In the genomic region with DNA sequence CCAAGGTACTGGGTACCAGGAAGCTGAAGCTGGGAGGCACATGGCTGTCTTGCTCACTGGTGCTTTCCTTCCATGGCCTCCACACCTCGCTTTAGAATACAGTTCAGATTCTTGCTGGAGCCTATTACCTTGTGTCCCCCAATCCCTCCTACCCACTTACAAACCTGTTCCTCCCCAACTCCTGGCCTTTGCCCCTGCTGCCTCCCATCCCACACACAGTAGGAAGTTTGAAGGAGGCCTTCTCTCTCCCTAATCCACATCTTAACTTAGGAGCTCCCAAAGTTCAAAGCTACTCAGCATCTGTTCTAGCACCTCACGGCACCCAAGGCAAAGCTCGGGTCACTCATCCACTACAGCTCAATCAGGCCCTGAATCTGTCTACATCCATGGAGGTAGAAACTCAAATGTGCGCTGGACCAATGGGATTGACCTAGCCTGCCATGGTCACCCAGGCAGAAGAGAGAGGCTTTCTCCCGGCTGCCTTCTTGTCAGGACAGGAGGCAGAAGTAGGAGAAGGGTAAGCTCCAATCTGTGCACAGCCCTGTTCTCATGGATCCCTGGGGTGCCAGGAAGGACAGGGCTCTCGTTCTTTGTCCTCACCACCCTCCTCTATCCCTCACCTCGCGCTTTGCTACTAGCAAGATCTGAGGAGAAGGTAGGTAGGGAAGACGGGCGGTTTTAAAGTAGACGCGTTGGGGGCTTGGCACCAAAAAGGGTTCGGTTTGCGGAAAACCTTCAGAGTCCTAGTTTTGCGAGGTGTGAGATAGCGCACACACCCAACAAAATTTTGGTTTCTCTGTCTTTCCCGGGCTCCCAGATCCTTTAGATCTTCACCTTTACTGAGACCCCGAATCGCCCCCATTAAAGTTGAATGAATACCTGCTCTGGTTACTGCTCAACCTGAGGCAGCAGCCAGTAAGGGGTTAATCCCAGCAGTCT, we compare ENCODE assay signal across 8 mouse cellular contexts. TPM values are rescaled to one million over a fixed set of nuclear protein-coding genes. Genes with fewer than 3 reads are reported as not detected.
DNase-seq lines count a peak whose midpoint lies in the region; ATAC-seq and TF ChIP-seq lines count a peak whose summit lies in the region.

No protein-coding gene starts in this region.

- H3K4me3 ChIP-seq in heart, embryonic 11.5 days (ENCODE audit: low read depth, low read length): peak overlapping the region; percentile 54
- peak overlapping the region; percentile 44 for H3K4me3 ChIP-seq in embryonic fibroblast, embryonic 13.5 days (ENCODE audit: insufficient read depth, low read length)
- H3K4me3 ChIP-seq in intestine, embryonic 15.5 days (replicated peaks): peak overlapping the region; percentile 53
- H3K4me3 ChIP-seq in midbrain, embryonic 14.5 days (replicated peaks; ENCODE audit: low read depth, low read length): peak overlapping the region; percentile 51

- H3K36me3 ChIP-seq in heart, embryonic 11.5 days (ENCODE audit: control insufficient read depth, insufficient read depth, low read length): no peaks in the 10 kb centered on the region
- peaks cover 4% of the 10 kb centered on the region for H3K36me3 ChIP-seq in intestine, embryonic 15.5 days
- H3K36me3 ChIP-seq in midbrain, embryonic 14.5 days (ENCODE audit: control insufficient read depth, insufficient read depth, low read length): peaks cover 9% of the 10 kb centered on the region; the same call in 1 of the 2 replicates

- peak overlapping the region; percentile 82 for H3K9ac ChIP-seq in heart, embryonic 11.5 days (ENCODE audit: low read depth, low read length)
- H3K9ac ChIP-seq in intestine, embryonic 15.5 days: peak overlapping the region; percentile 68
- peak overlapping the region; percentile 67 for H3K9ac ChIP-seq in midbrain, embryonic 14.5 days (replicated peaks; ENCODE audit: low read length)

- no peaks in the 10 kb centered on the region for H3K27me3 ChIP-seq in heart, embryonic 11.5 days (ENCODE audit: control insufficient read depth, insufficient read depth, low read length)
- H3K27me3 ChIP-seq in intestine, embryonic 15.5 days (replicated peaks): no peaks in the 10 kb centered on the region
- no peaks in the 10 kb centered on the region for H3K27me3 ChIP-seq in midbrain, embryonic 14.5 days (ENCODE audit: control insufficient read depth, insufficient read depth, low read length)

- intact Hi-C loops in heart, postnatal 14 days (cut with DNase I): no loop called here

- TF ChIP-seq POLR2A in embryonic fibroblast, embryonic 13.5 days (IDR thresholded peaks at IDR 0.05; ENCODE audit: low read depth, low read length): peak; percentile 47; the same call in 1 of the 2 replicates

- H3K4me2 ChIP-seq in heart, embryonic 11.5 days: peak overlapping the region; percentile 89
- H3K4me2 ChIP-seq in intestine, embryonic 15.5 days (replicated peaks): peak overlapping the region; percentile 80
- H3K4me2 ChIP-seq in midbrain, embryonic 14.5 days (ENCODE audit: low read length): peak overlapping the region; percentile 72

- H3K4me1 ChIP-seq in heart, embryonic 11.5 days (ENCODE audit: control insufficient read depth, insufficient read depth, low read length): peaks cover 4% of the 10 kb centered on the region; the same call in 1 of the 2 replicates
- no peaks in the 10 kb centered on the region for H3K4me1 ChIP-seq in embryonic fibroblast, embryonic 13.5 days (ENCODE audit: control insufficient read depth, insufficient read depth, low read length)
- peaks cover 8% of the 10 kb centered on the region for H3K4me1 ChIP-seq in intestine, embryonic 15.5 days (replicated peaks)
- peaks cover 15% of the 10 kb centered on the region for H3K4me1 ChIP-seq in midbrain, embryonic 14.5 days (ENCODE audit: control insufficient read depth, insufficient read depth, low read length)

- no peak for ATAC-seq in heart, embryonic 11.5 days (replicated peaks; ENCODE audit: insufficient number of reproducible peaks, low FRiP score, low TSS enrichment)
- peak; percentile 55 for ATAC-seq in intestine, embryonic 15.5 days
- ATAC-seq in midbrain, embryonic 14.5 days (ENCODE audit: low FRiP score, low TSS enrichment): peak; percentile 22; the same call in 1 of the 2 replicates

- peak overlapping the region; percentile 75 for H3K27ac ChIP-seq in heart, embryonic 11.5 days (ENCODE audit: low read depth, low read length)
- H3K27ac ChIP-seq in embryonic fibroblast, embryonic 13.5 days (ENCODE audit: insufficient read depth, low read length): peak overlapping the region; percentile 8; the same call in 1 of the 2 replicates
- H3K27ac ChIP-seq in intestine, embryonic 15.5 days: peak overlapping the region; percentile 81
- peak overlapping the region; percentile 89 for H3K27ac ChIP-seq in midbrain, embryonic 14.5 days (replicated peaks; ENCODE audit: low read depth, low read length)

- no peaks in the 10 kb centered on the region for H3K9me3 ChIP-seq in heart, embryonic 11.5 days (replicated peaks; ENCODE audit: control insufficient read depth, low read length)
- H3K9me3 ChIP-seq in intestine, embryonic 15.5 days: no peaks in the 10 kb centered on the region
- no peaks in the 10 kb centered on the region for H3K9me3 ChIP-seq in midbrain, embryonic 14.5 days (ENCODE audit: control insufficient read depth, low read length)

- WGBS in heart, embryonic 11.5 days (ENCODE audit: insufficient replicate concordance): 5% methylated on average over 19 of the region's 19 CpGs
- 7% methylated on average over 19 of the region's 19 CpGs for WGBS in intestine, embryonic 15.5 days
- 8% methylated on average over 19 of the region's 19 CpGs for WGBS in midbrain, embryonic 14.5 days

- no peak for DNase-seq in heart, postnatal 14 days
- peak; percentile 52 for DNase-seq in Muller cell, postnatal 12 days (ENCODE audit: inconsistent ontology term)
- no peak for DNase-seq in midbrain, embryonic 14.5 days
- DNase-seq in spleen, adult 12 weeks (ENCODE audit: low spot score): no peak
- DNase-seq in right cerebral cortex, postnatal 36 days (ENCODE audit: low spot score in 2 of 2): no peak

- no peak for TF ChIP-seq CTCF in embryonic fibroblast, embryonic 13.5 days (IDR thresholded peaks at IDR 0.05; ENCODE audit: borderline replicate concordance, insufficient read depth, low read length)

RNA-seq across cellular contexts. Expression of gene Neil1, which starts 0.6 kb away (rescaled TPM):
- 4.4 and 6.0 TPM in 2 replicates for polyA plus RNA-seq in heart, embryonic 11.5 days (2014; fragmentation: Nextera tagmentation; extraction: Ambion mirVana)
- 1 to 10 TPM; 4.9 to 5.0 TPM for total RNA-seq in heart, postnatal 14 days (2021)
- 6.5 and 7.0 TPM in 2 replicates for polyA plus RNA-seq in embryonic fibroblast, embryonic 13.5 days (2011; ENCODE audit: insufficient read length, low read depth, missing spikeins)
- 7.1 and 7.6 TPM in 2 replicates for polyA plus RNA-seq in intestine, embryonic 15.5 days (2015; fragmentation: Nextera tagmentation; extraction: Ambion mirVana)
- 7.2 and 8.3 TPM in 2 replicates for polyA plus RNA-seq in midbrain, embryonic 14.5 days (2014; fragmentation: Nextera tagmentation; extraction: Ambion mirVana)

RNA-seq across cellular contexts. Expression of gene Commd4, which starts 10.7 kb away (rescaled TPM):
- 65.8 and 67.9 TPM in 2 replicates for polyA plus RNA-seq in heart, embryonic 11.5 days (2014; fragmentation: Nextera tagmentation; extraction: Ambion mirVana)
- 10 to 100 TPM; 27.3 to 28.9 TPM for total RNA-seq in heart, postnatal 14 days (2021)
- polyA plus RNA-seq in embryonic fibroblast, embryonic 13.5 days (2011; ENCODE audit: insufficient read length, low read depth, missing spikeins): 48.4 and 52.4 TPM in 2 replicates
- polyA plus RNA-seq in intestine, embryonic 15.5 days (2015; fragmentation: Nextera tagmentation; extraction: Ambion mirVana): 83.8 and 104 TPM in 2 replicates
- polyA plus RNA-seq in midbrain, embryonic 14.5 days (2014; fragmentation: Nextera tagmentation; extraction: Ambion mirVana): 159 and 190 TPM in 2 replicates

RNA-seq across cellular contexts. Expression of gene Man2c1, which starts 17.0 kb away (rescaled TPM):
- 22.0 and 29.1 TPM in 2 replicates for polyA plus RNA-seq in heart, embryonic 11.5 days (2014; fragmentation: Nextera tagmentation; extraction: Ambion mirVana)
- total RNA-seq in heart, postnatal 14 days (2021): 10 to 100 TPM; 52.2 to 62.1 TPM
- polyA plus RNA-seq in embryonic fibroblast, embryonic 13.5 days (2011; ENCODE audit: insufficient read length, low read depth, missing spikeins): 81.2 and 86.1 TPM in 2 replicates
- polyA plus RNA-seq in intestine, embryonic 15.5 days (2015; fragmentation: Nextera tagmentation; extraction: Ambion mirVana): 50.6 and 55.6 TPM in 2 replicates
- polyA plus RNA-seq in midbrain, embryonic 14.5 days (2014; fragmentation: Nextera tagmentation; extraction: Ambion mirVana): 43.0 and 52.2 TPM in 2 replicates

Comparison
In these comparisons a context has a peak if more than half of its experiments do, and no peak if none do; other contexts are left out.
1. H3K27ac ChIP-seq: peak in every context shown above with its lines; median percentile 89 in midbrain, embryonic 14.5 days; 81 in intestine, embryonic 15.5 days; 75 in heart, embryonic 11.5 days; 8 in embryonic fibroblast, embryonic 13.5 days.